Mouse (Mus musculus) induced T-regulatory cell, adult 2 months (primary cell): Measurements from ENCODE around the gene Drc3.
"Not testable (repeated sequence)": the region's sequence is repeated elsewhere in the genome, so short reads cannot be mapped to it uniquely, and the experiment has no call there.

Experiments used
- DNase-seq: peaks from one replicate; pipeline ENCODE4 v3.0.0-alpha.2; 2012; ENCODE audit warnings: low read depth

The Drc3 gene

GRCm38 (mm10) chr11:60391346-60391745 is 38.2 kb downstream of the Drc3 start:
- DNase-seq = no peak

- no peak for DNase-seq
Observed at GRCm38 (mm10) chr11:60396546-60396945, 43.4 kb downstream of the Drc3 start.

GRCm38 (mm10) chr11:60397172-60397571 is 44.0 kb downstream of the Drc3 start:
- DNase-seq = no peak

- DNase-seq = no peak
Observed at GRCm38 (mm10) chr11:60406606-60407005, 53.5 kb downstream of the Drc3 start.

GRCm38 (mm10) chr11:60412173-60412572 is 59.0 kb downstream of the Drc3 start:
- DNase-seq = peak; percentile 89

GRCm38 (mm10) chr11:60412921-60413320 is 59.8 kb downstream of the Drc3 start:
- DNase-seq = no peak

GRCm38 (mm10) chr11:60416590-60416962 is 63.4 kb downstream of the Drc3 start:
- DNase-seq = no peak

- peak; percentile 100 for DNase-seq
Observed at GRCm38 (mm10) chr11:60416963-60417716, 64.0 kb downstream of the Drc3 start, which contains the start of gene Gid4. Gene Gid4 (plus strand): TSS chr11:60417145.

- no peak for DNase-seq
Observed at GRCm38 (mm10) chr11:60417717-60418472, 64.8 kb downstream of the Drc3 start, which contains the start of gene Atpaf2. Gene Atpaf2 (minus strand): TSS chr11:60418457.

- DNase-seq = peak; percentile 58
Observed at GRCm38 (mm10) chr11:60418473-60418803, 65.3 kb downstream of the Drc3 start.

GRCm38 (mm10) chr11:60422046-60422668 is 69.0 kb downstream of the Drc3 start:
- DNase-seq = peak; percentile 61

- no peak for DNase-seq
Observed at GRCm38 (mm10) chr11:60423006-60423405, 69.9 kb downstream of the Drc3 start.

- no peak for DNase-seq
Observed at GRCm38 (mm10) chr11:60426417-60426816, 73.3 kb downstream of the Drc3 start.

- no peak for DNase-seq
Observed at GRCm38 (mm10) chr11:60427628-60428027, 74.5 kb downstream of the Drc3 start.

GRCm38 (mm10) chr11:60433501-60433900 is 80.4 kb downstream of the Drc3 start:
- no peak for DNase-seq

GRCm38 (mm10) chr11:60435133-60435532 is 82.0 kb downstream of the Drc3 start:
- no peak for DNase-seq

GRCm38 (mm10) chr11:60436618-60437017 is 83.5 kb downstream of the Drc3 start:
- DNase-seq = no peak

- DNase-seq = not testable (repeated sequence)
Observed at GRCm38 (mm10) chr11:60439621-60440020, 86.5 kb downstream of the Drc3 start.

GRCm38 (mm10) chr11:60440176-60440575 is 87.0 kb downstream of the Drc3 start:
- DNase-seq = no peak

- no peak for DNase-seq
Observed at GRCm38 (mm10) chr11:60442896-60443295, 89.8 kb downstream of the Drc3 start.
